Mouse (Mus musculus) MEL (cell line): Measurements from ENCODE around the gene Zic5. TPM values are rescaled to one million over a fixed set of nuclear protein-coding genes. Genes with fewer than 3 reads are reported as not detected.

Source experiments
- DNase-seq: peaks from one replicate; pipeline ENCODE4 v3.0.0; 2011; ENCODE audit warnings: low read depth, low spot score
- H3K27ac ChIP-seq: 2 replicates; pipeline ENCODE4 v1.5.1; 2012; ENCODE audit warnings: low read depth, mild to moderate bottlenecking, control low read depth, low read length, moderate library complexity; ENCODE audit not compliant: control insufficient read depth
- H3K27me3 ChIP-seq, 2 experiments: fragments of 150-350 bp in 1 of 2; sonication (generic) in 1 of 2; 2 replicates each; pipeline ENCODE4 v1.6.1; 2012; ENCODE audit warnings: low read length in 2 of 2, mild to moderate bottlenecking in 2 of 2, improper control_type of control experiment in 1 of 2, moderate library complexity in 1 of 2; ENCODE audit not compliant: insufficient read depth in 2 of 2, control insufficient read depth in 1 of 2
- H3K36me3 ChIP-seq, 2 experiments: 2 replicates each; pipeline ENCODE4 v1.6.1; 2012 to 2014; ENCODE audit warnings: low read length in 2 of 2, improper control_type of control experiment in 1 of 2, inconsistent platforms in 1 of 2, mild to moderate bottlenecking in 1 of 2; ENCODE audit not compliant: insufficient read depth in 2 of 2, control insufficient read depth in 1 of 2
- H3K4me1 ChIP-seq, 2 experiments: fragments of 150-350 bp in 1 of 2; sonication (generic) in 1 of 2; 2 replicates each; pipeline ENCODE4 v1.6.1; 2012; ENCODE audit warnings: low read length in 2 of 2, improper control_type of control experiment in 1 of 2, mild to moderate bottlenecking in 1 of 2; ENCODE audit not compliant: insufficient read depth in 2 of 2, control insufficient read depth in 1 of 2
- H3K4me3 ChIP-seq, 2 experiments: fragments of 150-350 bp in 1 of 2; sonication (generic) in 1 of 2; 2 replicates each; pipeline ENCODE4 v1.5.1; 2012; ENCODE audit warnings: low read depth in 2 of 2, low read length in 2 of 2, mild to moderate bottlenecking in 2 of 2, moderate library complexity in 2 of 2, control low read depth in 1 of 2, improper control_type of control experiment in 1 of 2; ENCODE audit not compliant: control insufficient read depth in 1 of 2, insufficient read depth in 1 of 2
- H3K79me2 ChIP-seq: 2 replicates; pipeline ENCODE4 v1.6.1; 2012; ENCODE audit warnings: mild to moderate bottlenecking, low read length, moderate library complexity; ENCODE audit not compliant: control insufficient read depth, poor library complexity, insufficient read depth
- H3K9ac ChIP-seq: 2 replicates; pipeline ENCODE4 v1.6.1; 2012; ENCODE audit warnings: low read depth, mild to moderate bottlenecking, control low read depth, low read length, moderate library complexity; ENCODE audit not compliant: control insufficient read depth, poor library complexity, severe bottlenecking
- H3K9me3 ChIP-seq: fragments of 150-350 bp; sonication (generic); replicated peaks from 2 replicates; pipeline ENCODE4 v1.6.1; 2012; ENCODE audit warnings: mild to moderate bottlenecking, low read length, improper control_type of control experiment, moderate library complexity; ENCODE audit not compliant: insufficient read depth
- CHD1 ChIP-seq: IDR thresholded peaks from 2 replicates; pipeline ENCODE4 v1.6.1; 2012; ENCODE audit warnings: low read depth, mild to moderate bottlenecking, inconsistent platforms, low read length, improper control_type of control experiment
- JUND ChIP-seq: IDR thresholded peaks from 2 replicates; pipeline ENCODE4 v1.6.1; 2011; ENCODE audit warnings: low read depth, mild to moderate bottlenecking, improper control_type of control experiment, low read length
- MXI1 ChIP-seq: IDR thresholded peaks from 2 replicates; pipeline ENCODE4 v1.6.1; 2011; ENCODE audit warnings: mild to moderate bottlenecking, low read depth, low read length, improper control_type of control experiment
- MYB ChIP-seq: IDR thresholded peaks from 2 replicates; pipeline ENCODE4 v1.6.1; 2011; ENCODE audit warnings: mild to moderate bottlenecking, low read depth, low read length, improper control_type of control experiment
- POLR2A ChIP-seq, 2 experiments: IDR thresholded peaks; 2 replicates each; pipeline ENCODE4 v1.6.1; 2011 to 2012; ENCODE audit warnings: low read length in 2 of 2, mild to moderate bottlenecking in 2 of 2, control low read depth in 1 of 2, improper control_type of control experiment in 1 of 2, low read depth in 1 of 2, moderate library complexity in 1 of 2; ENCODE audit not compliant: control insufficient read depth in 1 of 2, insufficient read depth in 1 of 2, poor library complexity in 1 of 2
- POLR2AphosphoS2 ChIP-seq: IDR thresholded peaks from 2 replicates; pipeline ENCODE4 v1.6.1; 2011; ENCODE audit warnings: low read length, improper control_type of control experiment
- RAD21 ChIP-seq: IDR thresholded peaks from 2 replicates; pipeline ENCODE4 v1.6.1; 2011; ENCODE audit warnings: mild to moderate bottlenecking, low read depth, low read length, improper control_type of control experiment
- SMC3 ChIP-seq: IDR thresholded peaks from 2 replicates; pipeline ENCODE4 v1.6.1; 2011; ENCODE audit warnings: low read depth, low read length, improper control_type of control experiment
- TCF12 ChIP-seq: IDR thresholded peaks from 2 replicates; pipeline ENCODE4 v1.6.1; 2014; ENCODE audit warnings: low read depth, mild to moderate bottlenecking, inconsistent platforms, low read length, improper control_type of control experiment, moderate library complexity
- UBTF ChIP-seq: IDR thresholded peaks from 2 replicates; pipeline ENCODE4 v1.6.1; 2012; ENCODE audit warnings: low read depth, mild to moderate bottlenecking, inconsistent platforms, low read length, improper control_type of control experiment, moderate library complexity, borderline replicate concordance; ENCODE audit not compliant: insufficient read depth
- USF1 ChIP-seq: IDR thresholded peaks from 2 replicates; pipeline ENCODE4 v1.6.1; 2014; ENCODE audit warnings: low read depth, mild to moderate bottlenecking, inconsistent platforms, low read length, improper control_type of control experiment, moderate library complexity
- ZKSCAN1 ChIP-seq: IDR thresholded peaks from 2 replicates; pipeline ENCODE4 v1.6.1; 2012; ENCODE audit warnings: low read depth, mild to moderate bottlenecking, inconsistent platforms, low read length, improper control_type of control experiment, moderate library complexity
- ZNF384 ChIP-seq: IDR thresholded peaks from 2 replicates; pipeline ENCODE4 v1.6.1; 2012; ENCODE audit warnings: low read depth, mild to moderate bottlenecking, inconsistent platforms, low read length, improper control_type of control experiment
- polyA plus RNA-seq, 2 experiments: library from polyadenylated mRNA; stranded (reverse) in 1 of 2; unstranded in 1 of 2; fragments of >175 nt in 1 of 2; fragments of >200 nt in 1 of 2; gene quantifications; 2 replicates each; pipeline versions ENCODE4 v1.2.1 to v1.2.4; 2012; ENCODE audit warnings: low replicate concordance in 2 of 2, low read depth in 1 of 2; ENCODE audit not compliant: insufficient read length in 2 of 2, insufficient read depth in 1 of 2, missing spikeins in 1 of 2
- total RNA-seq: library from RNA; depleted of rRNA; stranded (reverse); fragments of 300-350 nt; gene quantifications from 2 replicates; pipeline ENCODE4 v1.2.3, GENCODE M21; 2012

The Zic5 gene
- total and polyA plus RNA-seq, 3 experiments: 10.4 to 50.6 (median 23.6) TPM

- TF ChIP-seq JUND (no peak), RAD21 (no peak), POLR2A (IDR thresholded peaks at IDR 0.05; ENCODE audit: control insufficient read depth in 1 of 2, insufficient read depth in 1 of 2, low read depth in 1 of 2, low read length in 2 of 2, poor library complexity in 1 of 2) (peak; percentile 66 to 82), CHD1 (peak; percentile 87; the same call in 1 of the 2 replicates), MXI1 (peak; percentile 22; the same call in 1 of the 2 replicates), UBTF (peak; percentile 7; the same call in 1 of the 2 replicates)
Measured at GRCm38 (mm10) chr14:122464763-122465741, at the start of gene Zic5 (continued).

GRCm38 (mm10) chr14:122513511-122514036 lies 48.1 kb upstream of the Zic5 start:
- H3K9ac ChIP-seq: no peak overlapping the region
- no peaks in the 10 kb centered on the region for H3K36me3 ChIP-seq
- no peak overlapping the region for H3K4me3 ChIP-seq
- H3K4me1 ChIP-seq: no peaks in the 10 kb centered on the region
- H3K27ac ChIP-seq: no peak overlapping the region
- no peaks in the 10 kb centered on the region for H3K9me3 ChIP-seq
- H3K79me2 ChIP-seq: no peaks in the 10 kb centered on the region
- no peak for DNase-seq
- TF ChIP-seq ZKSCAN1: no peak
- no peaks in the 10 kb centered on the region for H3K27me3 ChIP-seq

- Histone ChIP-seq H3K9me3 (no peaks in the 10 kb centered on the region), H3K79me2 (no peaks in the 10 kb centered on the region), H3K27me3 (no peaks in the 10 kb centered on the region), H3K4me1 (no peaks in the 10 kb centered on the region), H3K9ac (no peak overlapping the region), H3K4me3 (no peak overlapping the region), H3K27ac (no peak overlapping the region), H3K36me3 (no peaks in the 10 kb centered on the region)
- DNase-seq: no peak
- TF ChIP-seq TCF12: no peak
- TF ChIP-seq MXI1: no peak
- no peak for TF ChIP-seq USF1
- no peak for TF ChIP-seq RAD21
- TF ChIP-seq ZNF384: no peak
- no peak for TF ChIP-seq SMC3
- TF ChIP-seq POLR2AphosphoS2: no peak
- TF ChIP-seq JUND: no peak
- TF ChIP-seq MYB: no peak
Measured at GRCm38 (mm10) chr14:122511519-122511918, 46.0 kb upstream of the Zic5 start.
